17 mouse cellular contexts compared by ENCODE assay signal in the genomic region with DNA sequence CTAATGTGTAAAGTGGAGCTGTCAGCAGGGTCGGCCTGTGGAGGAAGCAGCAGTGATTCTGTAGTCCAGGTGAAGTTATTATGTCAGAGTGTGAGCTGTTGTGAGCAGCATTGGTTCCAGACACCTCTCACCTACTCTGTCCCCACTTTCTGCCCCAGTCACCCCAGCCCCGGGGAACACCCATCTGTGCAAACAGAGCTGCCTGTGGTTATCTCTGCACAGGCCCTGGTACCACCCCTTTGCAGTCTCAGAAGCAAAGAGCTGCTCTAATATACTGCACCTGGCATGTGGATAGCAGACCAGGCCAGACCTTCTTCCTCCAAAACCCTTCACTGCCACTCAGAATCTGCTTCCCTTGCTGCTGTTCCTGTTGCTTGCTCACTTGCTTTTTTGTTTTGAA. TPM values are rescaled to one million over a fixed set of nuclear protein-coding genes. Genes with fewer than 3 reads are reported as not detected.
DNase-seq lines count a peak whose midpoint lies in the region; ATAC-seq and TF ChIP-seq lines count a peak whose summit lies in the region.
"Had no signal": no experiment of that assay in that cellular context is flagged by ENCODE, and none has a peak within 500 bp of the region (broad histone marks: within the 10 kb centered on the region; RNA-seq: fewer than 3 reads in every experiment).

No protein-coding gene starts in this region.

- no peaks in the 10 kb centered on the region for H3K36me3 ChIP-seq in liver, postnatal 0 days (replicated peaks; ENCODE audit: insufficient read depth, low read length)
- H3K36me3 ChIP-seq in midbrain, embryonic 11.5 days (ENCODE audit: control insufficient read depth, insufficient read depth, low read length), result no peaks in the 10 kb centered on the region
- H3K36me3 ChIP-seq in midbrain, embryonic 13.5 days, result no peaks in the 10 kb centered on the region
- H3K36me3 ChIP-seq: limb, embryonic 10.5 days had no signal

- H3K4me3 ChIP-seq in liver, postnatal 0 days (ENCODE audit: low read depth, low read length), result no peak overlapping the region
- H3K4me3 ChIP-seq in midbrain, embryonic 11.5 days (ENCODE audit: low read depth, low read length), result no peak overlapping the region
- no peak overlapping the region for H3K4me3 ChIP-seq in midbrain, embryonic 13.5 days (replicated peaks)
- H3K4me3 ChIP-seq: limb, embryonic 10.5 days had no signal

- peak; percentile 50 for DNase-seq in spleen, adult 12 weeks (ENCODE audit: low spot score)
- DNase-seq in spleen, adult 18-20 months, result no peak
- peak; percentile 51 for DNase-seq in liver, postnatal 0 days
- no peak for DNase-seq in midbrain, embryonic 11.5 days (ENCODE audit: low spot score, missing footprints)
- DNase-seq in embryo, embryonic 11 days, result no peak
- DNase-seq: adrenal gland, postnatal 10 days; cerebellum, adult 18-20 months; kidney, adult 2 months; right cerebral cortex, postnatal 14 days had no signal

- H3K4me1 ChIP-seq in liver, postnatal 0 days (ENCODE audit: insufficient read depth), result peaks cover 23% of the 10 kb centered on the region
- H3K4me1 ChIP-seq in midbrain, embryonic 11.5 days (ENCODE audit: control insufficient read depth, insufficient read depth, low read length), result 0 out of 2 replicates have a peak, but pooled peaks cover 4% of the 10 kb centered on the region
- H3K4me1 ChIP-seq in midbrain, embryonic 13.5 days (replicated peaks), result no peaks in the 10 kb centered on the region

- H3K9me3 ChIP-seq in liver, postnatal 0 days (ENCODE audit: low read length), result no peaks in the 10 kb centered on the region
- no peaks in the 10 kb centered on the region for H3K9me3 ChIP-seq in midbrain, embryonic 11.5 days (ENCODE audit: control insufficient read depth, low read length)
- H3K9me3 ChIP-seq in midbrain, embryonic 13.5 days, result no peaks in the 10 kb centered on the region
- H3K9me3 ChIP-seq: limb, embryonic 10.5 days had no signal

- 41% methylated on average over 2 of the region's 2 CpGs for WGBS in liver, postnatal 0 days (ENCODE audit: insufficient replicate concordance)
- 81% methylated on average over 2 of the region's 2 CpGs for WGBS in midbrain, embryonic 11.5 days
- 81% methylated on average over 2 of the region's 2 CpGs for WGBS in midbrain, embryonic 13.5 days

- no peak for TF ChIP-seq CTCF in liver, postnatal 0 days (IDR thresholded peaks at IDR 0.05; ENCODE audit: low read depth)

- H3K4me2 ChIP-seq in liver, postnatal 0 days (ENCODE audit: low read depth, low read length), result 0 out of 2 replicates have a peak overlapping the region, but pooled peaks have one; percentile 16
- no peak overlapping the region for H3K4me2 ChIP-seq in midbrain, embryonic 11.5 days
- no peak overlapping the region for H3K4me2 ChIP-seq in midbrain, embryonic 13.5 days (replicated peaks)

- peak; percentile 32; the same call in 1 of the 2 replicates for TF ChIP-seq EP300 in liver, postnatal 0 days (IDR thresholded peaks at IDR 0.05; ENCODE audit: low read depth)

- peaks cover 29% of the 10 kb centered on the region for H3K27me3 ChIP-seq in liver, postnatal 0 days (ENCODE audit: insufficient read depth, low read length)
- H3K27me3 ChIP-seq in midbrain, embryonic 11.5 days (ENCODE audit: control insufficient read depth, insufficient read depth, low read length), result no peaks in the 10 kb centered on the region
- no peaks in the 10 kb centered on the region for H3K27me3 ChIP-seq in midbrain, embryonic 13.5 days

- peak; percentile 91 for ATAC-seq in erythroid progenitor cell, adult 5-6 weeks (replicated peaks; ENCODE audit: low FRiP score, poor library complexity, severe bottlenecking)
- peak; percentile 94 for ATAC-seq in liver, postnatal 0 days
- no peak for ATAC-seq in midbrain, embryonic 11.5 days (ENCODE audit: low FRiP score)
- ATAC-seq in midbrain, embryonic 13.5 days, result no peak

- H3K9ac ChIP-seq in liver, postnatal 0 days (replicated peaks), result no peak overlapping the region
- H3K9ac ChIP-seq in midbrain, embryonic 11.5 days (ENCODE audit: low read length), result no peak overlapping the region
- H3K9ac ChIP-seq in midbrain, embryonic 13.5 days (replicated peaks), result no peak overlapping the region

- no peak overlapping the region for H3K27ac ChIP-seq in liver, postnatal 0 days (ENCODE audit: low read depth)
- H3K27ac ChIP-seq in midbrain, embryonic 11.5 days (ENCODE audit: low read depth, low read length), result no peak overlapping the region
- no peak overlapping the region for H3K27ac ChIP-seq in midbrain, embryonic 13.5 days
- H3K27ac ChIP-seq: limb, embryonic 10.5 days had no signal

RNA-seq across cellular contexts. Expression of a gene that starts 42.1 kb away (rescaled TPM):
- 1.1 TPM in 1 of 2 replicates, not detected in the other for total RNA-seq in erythroid progenitor cell, adult 5-6 weeks (2015; ENCODE audit: low replicate concordance)
- 1.4 TPM in 1 of 2 replicates, not detected in the other for total RNA-seq in erythroid progenitor cell, adult 5-6 weeks (2017; ENCODE audit: low replicate concordance)
- polyA plus RNA-seq in liver, postnatal 0 days (2015; fragmentation: Nextera tagmentation; extraction: Ambion mirVana), result 0.66 and 0.75 TPM in 2 replicates
- polyA plus RNA-seq in midbrain, embryonic 11.5 days (2014; fragmentation: Nextera tagmentation; extraction: Ambion mirVana), result 0.32 and 0.79 TPM in 2 replicates
- polyA plus RNA-seq in midbrain, embryonic 13.5 days (2015; fragmentation: Nextera tagmentation; extraction: Ambion mirVana), result 0.44 and 0.57 TPM in 2 replicates

RNA-seq across cellular contexts. Expression of a gene that starts 59.9 kb away (rescaled TPM):
- total RNA-seq in erythroid progenitor cell, adult 5-6 weeks (2015; ENCODE audit: low replicate concordance), result not detected in 2 replicates
- total RNA-seq in erythroid progenitor cell, adult 5-6 weeks (2017; ENCODE audit: low replicate concordance), result not detected in 2 replicates
- not detected in 2 replicates for polyA plus RNA-seq in liver, postnatal 0 days (2015; fragmentation: Nextera tagmentation; extraction: Ambion mirVana)
- not detected in 2 replicates for polyA plus RNA-seq in midbrain, embryonic 11.5 days (2014; fragmentation: Nextera tagmentation; extraction: Ambion mirVana)
- polyA plus RNA-seq in midbrain, embryonic 13.5 days (2015; fragmentation: Nextera tagmentation; extraction: Ambion mirVana), result not detected in 2 replicates
- total RNA-seq: adrenal gland, postnatal 10 days; gastrocnemius, adult 8-10 months; heart, adult 8-10 months; hematopoietic stem cell, adult 5-6 weeks; layer of hippocampus, postnatal 14 days; megakaryocyte, adult 5-6 weeks had no signal
- polyA plus RNA-seq: kidney, adult 2 months; limb, embryonic 10.5 days had no signal

Comparison
In these comparisons a context has a peak if more than half of its experiments do, and no peak if none do; other contexts are left out.
1. DNase-seq: peak in spleen, adult 12 weeks (single experiment) and liver, postnatal 0 days (single experiment); none in spleen, adult 18-20 months (0 of 2), midbrain, embryonic 11.5 days (single experiment) and embryo, embryonic 11 days (single experiment).
2. ATAC-seq: peak in erythroid progenitor cell, adult 5-6 weeks (single experiment) and liver, postnatal 0 days (single experiment); none in midbrain, embryonic 11.5 days (single experiment) and midbrain, embryonic 13.5 days (single experiment).